Mouse (Mus musculus) thymus, postnatal 36 days (tissue): Measurements from ENCODE around the gene Wipi1.

Experiments used
- DNase-seq, 2 experiments: peaks; one replicate each; pipeline ENCODE4 v3.0.0; 2022; ENCODE audit warnings: mixed read lengths in 2 of 2

The Wipi1 gene

DNA sequence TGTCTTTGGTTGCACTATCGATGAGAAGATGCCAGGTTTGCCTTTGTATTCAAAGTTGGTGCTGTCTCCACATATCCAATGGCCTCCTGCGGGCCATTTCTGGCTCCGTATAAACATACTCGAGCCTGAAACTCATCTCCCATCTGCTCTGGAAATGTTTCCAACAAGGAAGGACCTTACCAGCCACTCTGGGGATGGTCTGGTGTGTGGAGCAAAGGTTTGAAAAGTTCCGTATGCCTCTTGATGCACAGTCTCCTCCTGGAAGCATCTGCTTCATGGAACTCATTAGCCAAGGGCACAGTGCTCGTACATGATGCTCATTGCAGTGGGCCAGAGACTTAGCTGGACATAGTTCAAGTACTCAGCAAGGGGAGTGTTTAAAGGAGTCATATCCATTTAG is 75.8 kb downstream of the Wipi1 start:
- DNase-seq = no peak

DNA sequence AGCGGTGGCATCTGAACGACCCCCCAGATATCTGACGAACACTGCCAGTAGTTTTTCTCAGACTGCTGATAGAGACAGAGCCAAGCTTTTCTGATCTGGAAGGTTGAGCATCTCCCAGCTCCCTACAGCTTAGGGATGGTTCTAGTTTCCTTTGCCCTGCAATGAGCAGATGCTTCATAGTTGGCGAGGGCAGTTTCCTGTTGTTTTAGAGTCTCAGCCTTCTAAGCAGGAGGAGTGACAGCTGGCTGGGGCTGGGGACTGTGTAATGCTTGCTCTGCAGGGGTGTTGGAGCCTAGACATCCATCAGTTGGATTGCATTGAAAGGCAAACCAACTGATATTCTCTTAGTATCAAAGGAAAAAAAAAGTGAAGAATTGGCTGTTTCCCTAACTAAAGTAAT is 81.7 kb downstream of the Wipi1 start:
- DNase-seq = no peak

- DNase-seq = no peak
These were observed 86.2 kb downstream of the Wipi1 start for GRCm38 (mm10) chr11:109525571-109525970.

GRCm38 (mm10) chr11:109524869-109525268 is 86.9 kb downstream of the Wipi1 start:
- no peak for DNase-seq
